Mouse (Mus musculus): Measurements from ENCODE around the gene Lrp8. TPM values are rescaled to one million over a fixed set of nuclear protein-coding genes. Genes with fewer than 3 reads are reported as not detected.
A peak's percentile ranks its signal among the peaks of the same experiment; 100 is the strongest.

The Lrp8 gene
- total RNA-seq, 2 experiments from 2014 or later, result 0.31 to 0.33 TPM

DNA sequence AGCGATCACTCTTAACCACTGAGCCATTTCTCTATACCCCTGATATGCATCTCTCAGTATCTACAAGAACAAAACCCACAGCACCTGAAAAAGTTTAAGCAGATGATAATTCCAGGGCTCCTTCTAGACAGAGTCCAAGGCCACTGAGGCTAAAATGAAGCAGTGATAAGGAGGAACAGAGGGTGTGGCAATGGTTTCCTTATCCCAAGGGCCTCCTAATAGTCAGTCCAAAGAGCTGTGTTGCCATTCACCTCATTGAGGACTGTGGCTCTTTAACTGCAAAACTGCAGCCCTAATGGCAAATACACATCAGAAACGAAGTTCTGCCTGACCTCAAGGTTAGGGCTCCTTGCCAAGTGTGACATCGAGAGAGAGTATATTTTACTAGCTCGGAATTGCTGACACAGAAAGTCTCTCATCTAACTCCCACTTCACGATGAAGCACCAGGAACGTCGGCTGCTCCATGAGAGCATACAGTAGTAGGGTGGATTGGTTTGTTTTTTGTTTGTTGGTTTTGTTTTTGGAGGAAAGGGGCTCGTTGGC, 119.2 kb downstream of the Lrp8 start:
- intact Hi-C loops (cut with DNase I), result loop anchor here (10.0 kb wide), 2 partner anchors 154 to 384 kb away; partner anchors contain the start of gene Zyg11b

DNA sequence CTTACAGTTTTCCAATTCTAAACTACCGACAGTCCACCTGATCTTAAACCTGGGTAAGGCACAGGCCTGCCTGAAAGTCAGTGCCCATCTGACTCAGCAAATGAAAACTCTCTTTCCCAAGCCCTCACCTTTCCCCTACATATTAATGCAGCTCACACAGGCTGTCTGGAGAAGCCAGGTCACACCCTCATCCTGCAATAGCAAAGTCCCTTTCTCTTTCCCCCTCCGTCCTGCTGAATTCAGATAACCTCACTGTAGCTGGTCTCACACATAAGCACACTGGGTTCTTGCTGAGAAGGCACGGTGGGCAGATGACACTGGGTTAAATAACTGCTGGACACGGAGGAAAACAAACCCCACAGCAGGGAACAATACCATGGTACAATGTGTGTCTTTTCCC, 119.9 kb downstream of the Lrp8 start:
- DNase-seq, result no peak
- TF ChIP-seq CTCF (IDR thresholded peaks at IDR 0.05), result no peak
- intact Hi-C loops (cut with DNase I), result loop anchor here (10.0 kb wide), 2 partner anchors 153 to 383 kb away; partner anchors contain the start of gene Zyg11b
- H3K4me3 ChIP-seq, result peak overlapping the region; percentile 91
- H3K27ac ChIP-seq, result peak overlapping the region; percentile 98

More for the DNA sequence above, 119.2 kb downstream of the Lrp8 start:
- no peak for TF ChIP-seq CTCF (IDR thresholded peaks at IDR 0.05)
- peak overlapping the region; percentile 98; the same call in 1 of the 2 replicates for H3K27ac ChIP-seq
- no peak for DNase-seq
- peak overlapping the region; percentile 91 for H3K4me3 ChIP-seq

DNA sequence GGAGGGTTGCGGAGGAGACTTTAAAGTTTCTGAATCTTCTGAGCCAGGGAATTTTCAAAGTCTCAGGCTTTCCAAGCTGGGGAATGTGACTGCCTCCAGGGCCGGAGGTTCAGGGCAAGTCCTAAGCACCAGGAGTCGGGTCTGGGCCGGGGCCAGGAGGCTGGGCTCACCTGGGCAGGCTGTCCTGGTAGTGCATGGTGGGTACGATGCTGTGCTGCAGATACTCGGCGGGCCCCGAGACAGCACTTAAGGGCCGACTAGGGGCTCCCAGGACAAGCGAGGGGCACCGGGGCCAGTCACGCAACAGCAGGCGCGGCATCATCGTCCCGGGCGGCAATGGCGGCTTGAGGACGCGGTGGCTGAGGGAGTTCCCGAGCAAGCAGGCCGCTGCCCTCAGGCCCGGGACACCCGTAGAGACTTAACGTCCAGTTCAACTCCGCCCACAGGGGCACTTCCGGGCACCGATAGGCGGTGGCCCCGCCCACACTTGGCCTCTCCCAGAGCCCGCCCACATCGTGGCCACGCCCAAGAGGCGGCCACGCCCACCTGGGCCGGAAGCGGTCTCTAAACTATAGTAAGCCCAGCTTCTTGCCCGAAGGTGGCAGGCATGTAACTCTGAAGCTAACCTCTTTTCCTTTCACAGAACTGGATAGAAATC, 121.2 kb downstream of the Lrp8 start, which contains the start of gene Cpt2:
Gene Cpt2 (minus strand): TSS at position 466 of the 658 bp plus-strand sequence.
- TF ChIP-seq CTCF (IDR thresholded peaks at IDR 0.05), result peak; percentile 50
- intact Hi-C loops (cut with DNase I), result loop anchor here (10.0 kb wide), 2 partner anchors 152 to 382 kb away; partner anchors contain the start of gene Zyg11b
- DNase-seq, result peak; percentile 97
- Histone ChIP-seq H3K4me3 (peak within 1 kb of the TSS; percentile 91), H3K27ac (peak within 1 kb of the TSS; percentile 98)

DNA sequence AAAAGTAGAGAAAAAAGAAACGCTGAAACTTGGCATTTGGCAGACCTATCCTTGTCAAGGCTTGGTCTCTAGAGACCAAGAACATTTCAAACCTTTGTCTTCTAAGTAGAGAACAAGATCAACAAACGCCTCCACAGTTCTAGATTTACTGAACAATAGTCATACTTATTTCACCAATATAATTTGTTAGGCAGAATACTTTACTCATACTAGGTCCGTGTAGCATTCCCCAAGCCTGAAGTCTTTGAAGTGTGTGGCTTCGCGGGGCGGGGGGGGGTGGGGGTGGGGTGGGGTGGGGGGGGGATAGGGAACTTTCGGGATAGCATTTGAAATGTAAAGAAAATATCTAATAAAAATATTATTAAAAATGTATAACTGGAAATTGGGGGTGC, 121.7 kb downstream of the Lrp8 start:
- intact Hi-C loops (cut with DNase I), result loop anchor here (10.0 kb wide), 2 partner anchors 151 to 381 kb away; partner anchors contain the start of gene Zyg11b
- peak overlapping the region; percentile 98 for H3K27ac ChIP-seq
- peak overlapping the region; percentile 91 for H3K4me3 ChIP-seq
- no peak for DNase-seq
- no peak for TF ChIP-seq CTCF (IDR thresholded peaks at IDR 0.05)

Other genes starting within 250 kb of the Lrp8 start
- not detected for gene Dmrtb1, start 118.0 kb upstream of the Lrp8 start, total RNA-seq (2021)
- gene Magoh, start 77.5 kb downstream of the Lrp8 start, total RNA-seq (2021), result 10 to 100 TPM; 25.6 to 30.0 TPM
- gene 0610037L13Rik, start 87.6 kb downstream of the Lrp8 start, total RNA-seq (2021), result 10 to 100 TPM; 41.9 to 50.1 TPM
- 100 to 1,000 TPM in 1 of 2 experiments, 10 to 100 TPM in 1; 61.5 to 103 TPM for gene Cpt2, start 121.3 kb downstream of the Lrp8 start, total RNA-seq (2021)
- under 1 TPM; 0.10 to 0.17 TPM for gene Slc1a7, start 166.1 kb downstream of the Lrp8 start, total RNA-seq (2021)